Mouse (Mus musculus): ENCODE measurements around the gene Cyct. TPM values are rescaled to one million over a fixed set of nuclear protein-coding genes. Genes with fewer than 3 reads are reported as not detected.

Cyct gene
- not detected for total RNA-seq (2021)
- long read RNA-seq, experiment 1 = 0 reads
- long read RNA-seq, experiment 2, partial matches to known transcripts = 0 of 1 reads
- long read RNA-seq, experiment 2, other reads (novel, unspliced or antisense) = 0 of 1 reads

DNA sequence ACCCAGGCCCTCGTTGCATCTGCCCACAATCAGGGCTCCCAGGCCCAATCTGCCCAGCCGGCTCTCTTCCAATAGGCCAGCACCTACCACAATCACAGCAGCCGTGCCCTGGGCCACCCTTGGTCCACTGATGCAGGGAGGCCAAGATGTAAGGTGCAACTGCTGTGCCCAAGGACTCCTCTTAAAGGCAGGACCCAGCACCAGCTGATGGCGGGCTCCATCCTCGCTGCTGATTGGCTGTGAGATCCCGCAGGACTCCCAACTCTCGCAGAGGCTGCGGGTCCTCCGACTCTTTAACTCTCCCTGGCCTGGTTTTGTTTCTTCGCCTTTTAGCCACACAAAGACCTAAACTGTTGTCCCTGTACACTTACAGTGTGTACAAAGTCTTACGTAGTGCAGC, at the start of gene Cyct:
TSS of gene Cyct (minus strand) at position 225 of the 400 bp plus-strand sequence.
- Histone ChIP-seq H3K4me3 (no peak within 1 kb of the TSS), H3K27ac (no peak within 1 kb of the TSS)
- TF ChIP-seq CTCF (conservative IDR thresholded peaks at IDR 0.05) = no peak
- DNase-seq (ENCODE audit: low spot score in 2 of 2) = no peak

GRCm38 (mm10) chr2:76409986-76410385, 49.7 kb upstream of the Cyct start:
- H3K4me3 ChIP-seq = no peak overlapping the region
- DNase-seq (ENCODE audit: low spot score in 2 of 2) = no peak
- no peak for TF ChIP-seq CTCF (conservative IDR thresholded peaks at IDR 0.05)

DNA sequence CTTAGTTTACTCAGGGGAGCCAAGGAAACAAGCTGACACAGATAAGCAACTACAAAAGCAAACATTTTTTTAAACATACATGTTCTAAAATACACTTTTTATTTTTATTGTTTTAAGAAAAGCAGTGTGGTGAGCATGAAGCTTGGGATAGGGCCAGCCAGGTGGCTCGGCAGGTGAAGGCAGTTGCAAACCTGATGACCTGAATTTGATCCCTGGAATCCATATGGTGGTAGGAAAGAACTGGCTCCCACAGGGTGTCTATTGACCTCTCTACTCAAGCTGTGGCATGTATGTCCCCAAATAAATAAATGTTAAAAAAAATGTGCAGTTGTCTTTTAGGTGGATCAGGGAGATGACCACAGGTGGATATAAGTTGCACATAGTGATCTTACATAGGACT, 49.3 kb upstream of the Cyct start:
- no peak for DNase-seq (ENCODE audit: low spot score in 2 of 2)
- Histone ChIP-seq H3K4me3 (no peak overlapping the region), H3K27ac (no peak overlapping the region)
- TF ChIP-seq CTCF (conservative IDR thresholded peaks at IDR 0.05) = no peak

More at GRCm38 (mm10) chr2:76409986-76410385, 49.7 kb upstream of the Cyct start:
- H3K27ac ChIP-seq = no peak overlapping the region

DNA sequence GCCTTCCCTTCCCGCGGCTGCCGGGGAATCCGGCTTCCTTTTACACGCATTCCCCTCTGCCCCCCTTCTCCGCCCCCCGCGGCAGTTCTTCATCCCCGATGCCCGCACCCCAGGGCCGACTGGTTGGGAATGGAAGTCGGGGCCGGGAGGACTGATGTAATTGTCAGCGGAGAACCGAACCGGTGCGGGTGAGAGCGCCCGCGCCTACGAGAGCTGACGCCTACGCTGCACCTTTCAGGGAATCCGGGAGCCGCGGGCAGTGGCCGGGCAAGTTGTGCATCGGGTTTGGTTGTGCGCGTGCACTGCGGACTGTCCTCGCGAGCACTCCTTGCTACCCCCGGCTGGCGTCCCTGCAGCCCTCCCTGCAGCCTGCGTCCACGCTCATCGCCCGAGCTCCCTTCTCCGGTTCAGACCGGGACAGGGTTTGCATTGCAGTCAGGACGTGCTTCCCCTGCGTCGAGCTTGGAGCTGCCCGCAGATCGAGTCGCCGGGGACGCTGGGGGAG, 46.7 kb upstream of the Cyct start:
- DNase-seq (ENCODE audit: low spot score in 2 of 2) = peak; percentile 40 to 59
- TF ChIP-seq CTCF (conservative IDR thresholded peaks at IDR 0.05) = no peak
- peak overlapping the region; percentile 93 for H3K27ac ChIP-seq
- peak overlapping the region; percentile 99 for H3K4me3 ChIP-seq

DNA sequence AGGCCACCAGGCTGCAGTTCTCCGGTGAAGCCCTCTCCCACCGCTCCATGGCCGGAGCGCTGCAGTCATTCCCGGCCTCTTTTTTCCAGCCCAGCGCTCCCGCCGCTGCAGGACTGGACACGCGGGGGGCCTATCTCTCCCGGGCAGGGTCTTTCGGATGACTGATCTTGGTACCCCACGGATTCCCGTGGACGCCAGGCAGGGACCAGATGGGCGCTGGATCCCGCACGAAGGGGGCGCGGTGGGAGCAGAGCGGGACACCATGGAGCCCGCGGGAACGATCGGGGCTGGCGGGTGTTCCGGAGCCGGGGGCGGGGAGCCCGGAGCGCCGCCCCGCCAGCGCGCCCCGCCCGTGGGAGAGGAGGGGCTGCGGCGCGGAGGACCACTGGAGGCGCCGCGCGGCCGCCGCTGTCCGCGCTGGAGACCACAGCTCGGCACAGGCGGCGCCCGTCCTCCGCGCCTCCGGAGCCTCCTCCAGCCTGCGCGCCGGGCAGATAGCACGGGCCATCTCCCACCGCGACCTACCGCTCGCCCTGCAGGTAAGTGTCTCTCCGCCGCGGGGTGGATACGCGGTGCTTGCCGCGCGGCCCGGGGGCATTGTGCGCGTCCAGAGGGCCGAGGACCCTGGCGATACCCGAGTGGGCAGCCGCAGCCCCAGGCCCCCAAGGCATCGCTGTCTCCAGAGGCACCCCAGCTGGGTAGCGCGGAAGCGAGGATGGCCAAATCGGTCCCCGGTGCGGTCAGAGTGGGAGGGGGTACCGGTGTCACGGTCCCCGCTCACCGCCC, 46.1 kb upstream of the Cyct start, which contains the start of gene Osbpl6:
TSS of gene Osbpl6 (plus strand) at position 358 of the 786 bp plus-strand sequence.
- Histone ChIP-seq H3K4me3 (peak within 1 kb of the TSS; percentile 99), H3K27ac (peak within 1 kb of the TSS; percentile 93)
- DNase-seq (ENCODE audit: low spot score in 2 of 2) = peak; percentile 61 to 74
- peak; percentile 36 for TF ChIP-seq CTCF (conservative IDR thresholded peaks at IDR 0.05)

DNA sequence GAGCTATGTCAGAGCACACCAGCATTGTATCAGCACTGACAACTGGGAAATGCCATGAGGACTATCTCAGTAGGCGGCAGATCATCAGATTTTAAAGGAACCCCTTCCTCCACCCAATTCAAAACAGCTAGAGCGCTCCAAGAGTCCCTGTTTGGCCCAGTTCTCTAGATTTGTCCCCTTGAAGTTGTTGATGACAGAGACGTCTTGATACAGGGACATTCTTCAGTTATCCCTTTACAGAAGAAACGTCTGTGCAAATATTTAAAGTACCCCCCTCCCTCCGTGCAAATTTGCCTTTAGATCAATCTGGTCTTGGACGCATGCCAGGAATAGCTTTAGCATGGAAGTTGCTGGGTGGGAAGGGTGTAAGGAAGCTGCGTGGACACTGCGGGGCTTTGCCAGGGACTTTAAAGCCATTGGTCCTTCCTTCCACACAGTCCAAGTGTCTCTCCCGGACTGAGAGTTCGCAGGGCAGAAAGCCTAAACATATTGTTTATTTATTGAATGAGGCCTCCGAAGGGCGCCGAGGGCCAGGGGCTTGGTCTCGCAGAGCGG, 45.4 kb upstream of the Cyct start:
- Histone ChIP-seq H3K27ac (peak overlapping the region; percentile 93), H3K4me3 (peak overlapping the region; percentile 99)
- DNase-seq (ENCODE audit: low spot score in 2 of 2) = peak; percentile 23
- TF ChIP-seq CTCF (conservative IDR thresholded peaks at IDR 0.05) = no peak

DNA sequence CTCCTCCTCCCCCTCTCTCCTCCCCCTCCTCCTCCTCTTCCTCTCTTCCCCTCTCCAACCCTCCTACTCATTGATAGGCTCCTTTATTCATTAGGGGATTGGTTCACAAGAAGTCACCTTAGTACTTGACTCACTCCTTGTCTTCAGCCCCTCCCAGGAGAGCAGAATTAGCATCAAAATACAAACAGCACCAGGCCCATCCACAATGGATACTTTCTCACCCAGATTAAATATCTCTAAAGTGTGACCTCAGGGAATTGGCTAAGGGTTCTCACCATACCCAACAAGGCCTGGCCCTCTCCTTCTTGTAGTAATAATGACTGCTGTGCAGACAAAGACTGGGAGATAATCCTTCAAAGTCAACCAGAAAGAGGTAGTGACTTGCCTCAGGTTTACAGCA, 39.9 kb upstream of the Cyct start:
- DNase-seq (ENCODE audit: low spot score in 2 of 2) = no peak
- Histone ChIP-seq H3K4me3 (no peak overlapping the region), H3K27ac (no peak overlapping the region)
- no peak for TF ChIP-seq CTCF (conservative IDR thresholded peaks at IDR 0.05)

DNA sequence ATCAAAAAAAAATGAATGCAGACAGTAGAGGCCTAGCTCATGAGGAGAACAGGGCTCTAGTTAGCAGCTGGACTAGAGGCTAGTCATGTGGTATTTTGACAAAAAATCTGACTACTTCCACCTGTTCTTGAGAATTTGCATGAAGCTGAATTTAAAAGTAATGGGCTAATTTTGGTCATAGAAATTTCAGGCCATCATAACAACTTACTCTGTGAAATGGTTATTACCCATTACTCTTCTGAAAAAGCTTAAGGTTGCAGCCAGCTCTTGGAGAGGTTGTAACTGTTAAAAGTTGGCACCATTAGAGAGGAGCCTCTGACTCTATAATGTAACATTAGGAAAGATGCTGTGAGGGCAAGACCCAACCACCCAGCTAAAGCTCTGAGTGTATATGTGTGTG, 26.3 kb upstream of the Cyct start:
- Histone ChIP-seq H3K27ac (no peak overlapping the region), H3K4me3 (no peak overlapping the region)
- TF ChIP-seq CTCF (conservative IDR thresholded peaks at IDR 0.05) = no peak
- DNase-seq (ENCODE audit: low spot score in 2 of 2) = no peak

- TF ChIP-seq CTCF (conservative IDR thresholded peaks at IDR 0.05) = no peak
- DNase-seq (ENCODE audit: low spot score in 2 of 2) = no peak
- no peak overlapping the region for H3K27ac ChIP-seq
Observed at GRCm38 (mm10) chr2:76378646-76379045, 18.4 kb upstream of the Cyct start.

GRCm38 (mm10) chr2:76374544-76375206, 14.4 kb upstream of the Cyct start:
- Histone ChIP-seq H3K27ac (no peak overlapping the region), H3K4me3 (no peak overlapping the region)
- no peak for TF ChIP-seq CTCF (conservative IDR thresholded peaks at IDR 0.05)
- no peak for DNase-seq (ENCODE audit: low spot score in 2 of 2)

More at GRCm38 (mm10) chr2:76378646-76379045, 18.4 kb upstream of the Cyct start:
- H3K4me3 ChIP-seq = no peak overlapping the region

DNA sequence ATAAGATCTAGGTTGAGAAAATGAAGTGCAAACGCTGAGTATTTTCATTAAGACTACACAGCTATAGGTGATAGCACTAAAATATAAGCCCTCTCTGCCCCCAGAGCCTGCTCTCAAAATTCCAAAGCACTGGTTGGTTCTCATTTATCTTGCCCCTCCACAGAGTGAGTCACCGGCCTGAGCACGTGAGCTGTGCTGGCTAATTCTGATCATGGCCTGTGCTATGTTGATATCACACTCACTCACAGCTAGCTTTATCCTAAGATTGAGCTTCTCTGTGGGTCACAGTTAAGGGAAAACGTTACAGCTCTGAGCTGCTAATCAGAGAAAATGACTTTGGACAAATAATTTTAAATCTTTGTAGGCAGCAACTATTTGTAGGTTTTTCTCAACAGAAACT, 12.0 kb upstream of the Cyct start:
- Histone ChIP-seq H3K4me3 (no peak overlapping the region), H3K27ac (no peak overlapping the region)
- no peak for TF ChIP-seq CTCF (conservative IDR thresholded peaks at IDR 0.05)
- no peak for DNase-seq (ENCODE audit: low spot score in 2 of 2)

DNA sequence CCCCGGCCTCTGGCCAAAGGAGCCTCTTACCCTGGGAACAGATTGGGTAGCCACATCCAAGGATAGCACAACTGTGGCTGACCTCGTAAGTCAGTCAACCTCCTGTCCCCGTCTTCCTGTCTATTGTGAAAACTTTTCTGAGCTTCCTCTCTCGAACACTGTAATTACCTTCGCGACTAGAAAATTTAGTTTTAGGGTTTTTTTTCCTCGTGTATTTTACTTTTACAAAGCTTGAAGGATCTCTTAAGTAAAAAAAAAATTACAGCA, 10.3 kb upstream of the Cyct start:
- peak overlapping the region; percentile 83; the same call in 1 of the 2 replicates for H3K27ac ChIP-seq
- H3K4me3 ChIP-seq = peak overlapping the region; percentile 92
- no peak for DNase-seq (ENCODE audit: low spot score in 2 of 2)
- TF ChIP-seq CTCF (conservative IDR thresholded peaks at IDR 0.05) = no peak
